Mouse (Mus musculus): ENCODE data around the gene Eri3.

- TF ChIP-seq CTCF (IDR thresholded peaks at IDR 0.05; ENCODE audit: control insufficient read depth, insufficient read depth, insufficient read length) (no peak), FOSL1 (IDR thresholded peaks at IDR 0.05; ENCODE audit: insufficient read depth, low read length, poor library complexity, severe bottlenecking) (no peak), MYOD1 (IDR thresholded peaks at IDR 0.05; ENCODE audit: control insufficient read depth, insufficient read length, low read depth) (no peak), USF1 (IDR thresholded peaks at IDR 0.05; ENCODE audit: low read depth) (no peak)
Measured at GRCm38 (mm10) chr4:117645031-117645435, 94.9 kb downstream of the Eri3 start.

Measured in C2C12 (cell line).